9 mouse cellular contexts compared by ENCODE assay signal in the genomic region with DNA sequence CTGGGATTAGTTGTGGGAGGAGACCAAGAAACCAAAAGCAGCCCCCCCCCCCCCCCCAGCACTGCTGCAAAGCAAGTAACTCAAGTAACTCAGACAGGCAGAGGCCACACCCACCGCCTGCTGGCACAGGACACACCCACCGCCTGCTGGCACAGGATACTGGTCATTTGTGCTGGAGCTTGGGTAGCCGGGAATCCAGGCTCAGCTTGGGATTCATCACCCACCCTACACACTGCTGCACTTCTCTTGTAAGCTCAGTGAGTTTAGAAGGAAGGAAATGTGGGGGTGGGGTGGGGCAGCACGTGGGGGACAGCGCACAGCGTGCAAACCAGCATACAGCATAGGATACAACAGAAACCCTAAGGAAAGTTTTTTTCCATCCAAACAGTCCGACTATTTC. TPM values are rescaled to one million over a fixed set of nuclear protein-coding genes. Genes with fewer than 3 reads are reported as not detected.
DNase-seq lines count a peak whose midpoint lies in the region; ATAC-seq and TF ChIP-seq lines count a peak whose summit lies in the region.
"Had no signal": no experiment of that assay in that cellular context is flagged by ENCODE, and none has a peak within 500 bp of the region (broad histone marks: within the 10 kb centered on the region; RNA-seq: fewer than 3 reads in every experiment).

No protein-coding gene starts in this region.

- peaks cover 61% of the 10 kb centered on the region for H3K36me3 ChIP-seq in forebrain, embryonic 10.5 days (replicated peaks)
- peaks cover 65% of the 10 kb centered on the region for H3K36me3 ChIP-seq in forebrain, embryonic 13.5 days (ENCODE audit: poor library complexity, severe bottlenecking)
- peaks cover 50% of the 10 kb centered on the region for H3K36me3 ChIP-seq in heart, embryonic 12.5 days
- peaks cover 52% of the 10 kb centered on the region for H3K36me3 ChIP-seq in limb, embryonic 14.5 days (ENCODE audit: control insufficient read depth, insufficient read depth, low read length)

- 56% methylated on average over 7 of the region's 7 CpGs for WGBS in forebrain, embryonic 10.5 days
- 57% methylated on average over 6 of the region's 7 CpGs for whole genome bisulfite sequencing in forebrain, embryonic 13.5 days
- WGBS in heart, embryonic 12.5 days = 33% methylated on average over 7 of the region's 7 CpGs
- WGBS in limb, embryonic 14.5 days = 49% methylated on average over 7 of the region's 7 CpGs

- no peak overlapping the region for H3K4me2 ChIP-seq in forebrain, embryonic 13.5 days
- peak overlapping the region; percentile 19 for H3K4me2 ChIP-seq in heart, embryonic 12.5 days
- no peak overlapping the region for H3K4me2 ChIP-seq in limb, embryonic 14.5 days (replicated peaks; ENCODE audit: low read depth, low read length, severe bottlenecking)
- H3K4me2 ChIP-seq: hindbrain, embryonic 15.5 days had no signal

- TF ChIP-seq POLR2A in limb, embryonic 14.5 days (IDR thresholded peaks at IDR 0.05; ENCODE audit: borderline replicate concordance, extremely low read depth, insufficient read depth, insufficient read length) = no peak

- ATAC-seq in forebrain, embryonic 13.5 days = no peak
- peak; percentile 73 for ATAC-seq in heart, embryonic 12.5 days (ENCODE audit: insufficient number of reproducible peaks, low FRiP score)
- ATAC-seq in limb, embryonic 14.5 days (ENCODE audit: low FRiP score, low read depth) = peak; percentile 15; the same call in 1 of the 2 replicates

- DNase-seq in forebrain, embryonic 10.5 days (ENCODE audit: extremely low spot score, low spot score) = no peak
- peak; percentile 69 for DNase-seq in testis, postnatal 10 days (ENCODE audit: low spot score)
- no peak for DNase-seq in testis, postnatal 14 days (ENCODE audit: low spot score)
- peak; percentile 35 for DNase-seq in limb, embryonic 14.5 days (ENCODE audit: low spot score)
- DNase-seq in c-Kit-positive CD71-positive TER-119-positive erythroid progenitor cells, embryonic 14.5 days (ENCODE audit: low spot score) = no peak
- DNase-seq in thymus, postnatal 25 days = no peak

- no peak overlapping the region for H3K9ac ChIP-seq in forebrain, embryonic 13.5 days
- no peak overlapping the region for H3K9ac ChIP-seq in heart, embryonic 12.5 days
- no peak overlapping the region for H3K9ac ChIP-seq in limb, embryonic 14.5 days (ENCODE audit: low read depth, low read length, severe bottlenecking)
- H3K9ac ChIP-seq: hindbrain, embryonic 15.5 days had no signal

- H3K9me3 ChIP-seq in forebrain, embryonic 10.5 days = no peaks in the 10 kb centered on the region
- no peaks in the 10 kb centered on the region for H3K9me3 ChIP-seq in forebrain, embryonic 13.5 days (replicated peaks)
- no peaks in the 10 kb centered on the region for H3K9me3 ChIP-seq in heart, embryonic 12.5 days (replicated peaks)
- H3K9me3 ChIP-seq in limb, embryonic 14.5 days (ENCODE audit: control insufficient read depth, low read length) = no peaks in the 10 kb centered on the region
- H3K9me3 ChIP-seq: hindbrain, embryonic 15.5 days had no signal

- no peak overlapping the region for H3K4me3 ChIP-seq in forebrain, embryonic 10.5 days
- no peak overlapping the region for H3K4me3 ChIP-seq in forebrain, embryonic 13.5 days
- no peak overlapping the region for H3K4me3 ChIP-seq in heart, embryonic 12.5 days
- H3K4me3 ChIP-seq in limb, embryonic 14.5 days (replicated peaks; ENCODE audit: low read length) = no peak overlapping the region
- H3K4me3 ChIP-seq: hindbrain, embryonic 15.5 days had no signal

- peaks cover 7% of the 10 kb centered on the region for H3K4me1 ChIP-seq in forebrain, embryonic 10.5 days
- H3K4me1 ChIP-seq in forebrain, embryonic 13.5 days = no peaks in the 10 kb centered on the region
- peaks cover 15% of the 10 kb centered on the region for H3K4me1 ChIP-seq in heart, embryonic 12.5 days (replicated peaks)
- no peaks in the 10 kb centered on the region for H3K4me1 ChIP-seq in limb, embryonic 14.5 days (ENCODE audit: control insufficient read depth, insufficient read depth, low read length)
- H3K4me1 ChIP-seq: hindbrain, embryonic 15.5 days had no signal

- H3K27me3 ChIP-seq in forebrain, embryonic 10.5 days (ENCODE audit: poor library complexity, severe bottlenecking) = no peaks in the 10 kb centered on the region
- no peaks in the 10 kb centered on the region for H3K27me3 ChIP-seq in forebrain, embryonic 13.5 days
- H3K27me3 ChIP-seq in heart, embryonic 12.5 days (replicated peaks) = no peaks in the 10 kb centered on the region
- no peaks in the 10 kb centered on the region for H3K27me3 ChIP-seq in limb, embryonic 14.5 days (ENCODE audit: control insufficient read depth, insufficient read depth, low read length)
- H3K27me3 ChIP-seq: hindbrain, embryonic 15.5 days had no signal

- H3K27ac ChIP-seq in forebrain, embryonic 10.5 days = 0 out of 2 replicates have a peak overlapping the region, but pooled peaks have one; percentile 30
- H3K27ac ChIP-seq in forebrain, embryonic 13.5 days = no peak overlapping the region
- peak overlapping the region; percentile 59 for H3K27ac ChIP-seq in heart, embryonic 12.5 days (ENCODE audit: poor library complexity, severe bottlenecking)
- no peak overlapping the region for H3K27ac ChIP-seq in limb, embryonic 14.5 days (replicated peaks; ENCODE audit: low read depth, low read length)
- H3K27ac ChIP-seq: hindbrain, embryonic 15.5 days had no signal

RNA-seq across cellular contexts. Expression of a gene that starts 35.0 kb away (rescaled TPM):
- polyA plus RNA-seq in forebrain, embryonic 10.5 days (2016; fragmentation: Nextera tagmentation; extraction: Ambion mirVana) = 0.32 and 0.42 TPM in 2 replicates
- 1.2 and 1.6 TPM in 2 replicates for polyA plus RNA-seq in forebrain, embryonic 13.5 days (2015; fragmentation: Nextera tagmentation; extraction: Ambion mirVana)
- polyA plus RNA-seq in heart, embryonic 12.5 days (2016; fragmentation: Nextera tagmentation; extraction: Ambion mirVana) = 0.47 and 0.63 TPM in 2 replicates
- 1.4 and 1.6 TPM in 2 replicates for polyA plus RNA-seq in limb, embryonic 14.5 days (2012; rRNA removed)
- 0.70 and 1.0 TPM in 2 replicates for polyA plus RNA-seq in limb, embryonic 14.5 days (2014; fragmentation: Nextera tagmentation; extraction: Ambion mirVana)

Comparison
In these comparisons a context has a peak if more than half of its experiments do, and no peak if none do; other contexts are left out.
1. DNase-seq: peak in testis, postnatal 10 days (single experiment) and limb, embryonic 14.5 days (single experiment); none in forebrain, embryonic 10.5 days (single experiment), testis, postnatal 14 days (single experiment), c-Kit-positive CD71-positive TER-119-positive erythroid progenitor cells, embryonic 14.5 days (single experiment) and thymus, postnatal 25 days (single experiment).
2. H3K27ac ChIP-seq: peak in forebrain, embryonic 10.5 days (single experiment) and heart, embryonic 12.5 days (single experiment); none in forebrain, embryonic 13.5 days (single experiment) and limb, embryonic 14.5 days (single experiment).